Mouse (Mus musculus): ENCODE measurements around the gene Cdiptos.

DNA sequence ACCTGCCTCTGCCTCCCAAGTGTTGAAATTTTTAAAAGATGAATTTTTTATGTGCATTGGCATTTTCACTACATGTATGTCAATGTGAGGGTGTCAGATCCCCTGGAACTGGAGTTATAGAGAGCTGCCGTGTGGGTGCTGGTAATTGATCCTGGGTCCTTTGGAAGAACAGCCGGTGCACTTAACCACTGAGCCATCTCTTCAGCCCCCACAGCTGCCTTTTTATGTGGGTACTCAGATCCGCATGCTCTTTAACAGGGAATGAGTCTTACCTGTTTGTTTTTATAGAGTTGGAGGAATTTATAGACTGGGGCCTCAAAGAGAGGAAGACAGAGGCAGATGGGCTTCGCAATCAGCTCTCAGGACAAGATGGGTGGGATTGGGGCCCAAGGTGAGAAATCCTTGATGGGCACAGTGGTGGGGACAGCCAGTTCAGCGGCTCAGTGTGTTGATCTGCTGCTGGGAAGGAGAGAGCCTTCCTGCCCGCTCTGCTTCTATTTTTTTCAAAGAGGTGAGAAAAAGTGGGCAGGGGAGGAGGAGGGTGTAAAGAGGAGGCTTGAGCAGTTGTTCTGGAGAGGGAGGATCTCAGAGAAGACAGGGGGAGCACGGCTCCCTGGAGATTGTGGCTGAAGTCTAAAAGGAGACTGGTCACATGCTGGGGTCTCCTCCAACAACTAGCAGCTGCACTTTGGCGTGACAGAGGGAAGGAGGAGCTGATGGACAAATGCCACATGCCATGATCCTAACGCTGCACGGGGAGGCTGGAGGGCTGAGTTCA, 9.0 kb upstream of the Cdiptos start:
- TF ChIP-seq CTCF (IDR thresholded peaks at IDR 0.05; ENCODE audit: low read depth, low read length) (no peak), POLR2A (IDR thresholded peaks at IDR 0.05; ENCODE audit: borderline replicate concordance, low read depth, low read length) (no peak)

Measured in bone marrow macrophage, adult 2 months (primary cell).